Mouse (Mus musculus) embryonic facial prominence, embryonic 12.5 days (tissue): Measurements from ENCODE around the gene Pigo. TPM values are rescaled to one million over a fixed set of nuclear protein-coding genes. Genes with fewer than 3 reads are reported as not detected.
"Not testable (repeated sequence)": the region's sequence is repeated elsewhere in the genome, so short reads cannot be mapped to it uniquely, and the experiment has no call there.

Source experiments
- ATAC-seq: fragments of 200-750 bp; cut with Nextera tagmentation; 2 replicates; pipeline ENCODE4 v1.8.0; 2017; ENCODE audit not compliant: insufficient number of reproducible peaks, insufficient read depth, low FRiP score, low TSS enrichment
- H3K27ac ChIP-seq: fragments of 300-500 bp; sonication (generic); 2 replicates; pipeline ENCODE4 v1.5.1; 2016; ENCODE audit warnings: mild to moderate bottlenecking
- H3K27me3 ChIP-seq: fragments of 300-500 bp; sonication (generic); 2 replicates; pipeline ENCODE4 v1.6.1; 2016; ENCODE audit warnings: mild to moderate bottlenecking, moderate library complexity
- H3K36me3 ChIP-seq: fragments of 300-500 bp; sonication (generic); 2 replicates; pipeline ENCODE4 v1.6.1; 2016; ENCODE audit warnings: mild to moderate bottlenecking
- H3K4me1 ChIP-seq: fragments of 300-500 bp; sonication (generic); 2 replicates; pipeline ENCODE4 v1.6.1; 2016
- H3K4me2 ChIP-seq: fragments of 300-500 bp; sonication (generic); replicated peaks from 2 replicates; pipeline ENCODE4 v1.6.1; 2016; ENCODE audit warnings: mild to moderate bottlenecking, moderate library complexity
- H3K4me3 ChIP-seq: fragments of 300-500 bp; sonication (generic); 2 replicates; pipeline ENCODE4 v1.5.1; 2016; ENCODE audit warnings: mild to moderate bottlenecking
- H3K9ac ChIP-seq: fragments of 300-500 bp; sonication (generic); 2 replicates; pipeline ENCODE4 v1.6.1; 2016; ENCODE audit warnings: mild to moderate bottlenecking, moderate library complexity
- H3K9me3 ChIP-seq: fragments of 300-500 bp; sonication (generic); 2 replicates; pipeline ENCODE4 v1.6.1; 2016; ENCODE audit warnings: mild to moderate bottlenecking, moderate library complexity
- WGBS: fragments of 180-500 bp; shearing (Covaris S2); methylation state at CpG from one replicate; pipeline ENCODE4 v1.1.7; 2016; 5-methylcytosine and 5-hydroxymethylcytosine counted together
- polyA plus RNA-seq: library from polyadenylated mRNA; unstranded; fragments of >200 nt; fragmentation: Nextera tagmentation; extraction: Ambion mirVana; gene quantifications from 2 replicates; pipeline ENCODE4 v1.2.1, GENCODE M21; 2016

Pigo gene
- polyA plus RNA-seq, 1 experiment from 2014 or later: 26.5 TPM

DNA sequence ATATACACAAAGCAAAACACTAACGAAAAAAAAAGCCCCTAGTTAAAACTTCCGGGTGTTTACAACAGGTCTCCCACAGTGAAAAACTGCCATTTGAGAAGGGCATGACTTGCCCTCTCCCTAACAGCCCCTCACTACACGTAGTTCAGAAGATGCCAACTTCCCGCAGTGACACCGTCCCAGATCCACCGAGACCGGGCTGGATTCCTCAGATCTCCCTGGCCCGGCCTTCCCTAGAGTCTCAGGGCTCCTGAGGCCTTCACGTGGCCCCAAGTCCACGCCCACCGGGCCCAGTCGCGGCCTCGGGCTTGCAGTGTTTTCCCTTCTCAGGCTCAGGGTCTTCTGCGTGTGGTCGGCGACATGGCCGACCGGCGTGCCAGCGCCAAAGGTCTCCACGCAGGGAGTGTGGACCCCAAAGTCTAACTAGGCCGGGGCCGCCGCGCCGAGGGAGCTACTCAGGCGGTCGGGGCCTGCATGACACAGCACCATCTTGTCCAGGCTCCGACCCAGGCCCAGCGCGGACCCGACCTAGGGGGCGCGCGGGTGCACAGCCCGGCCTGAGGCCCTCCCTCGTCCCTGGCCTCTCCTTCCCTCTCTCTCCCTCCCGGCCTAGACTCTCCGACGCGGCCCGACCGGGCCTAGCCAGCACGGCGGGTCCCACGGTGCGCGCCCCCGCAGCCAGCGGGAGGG lies 26.0 kb downstream of the Pigo start:
- H3K4me3 ChIP-seq: peak overlapping the region; percentile 94
- peaks cover 16% of the 10 kb centered on the region for H3K4me1 ChIP-seq
- peak overlapping the region; percentile 89 for H3K4me2 ChIP-seq
- peak overlapping the region; percentile 98 for H3K9ac ChIP-seq
- peak overlapping the region; percentile 100 for H3K27ac ChIP-seq
- no peaks in the 10 kb centered on the region for H3K27me3 ChIP-seq
- peaks cover 21% of the 10 kb centered on the region for H3K36me3 ChIP-seq
- WGBS: under 1% methylated on average over 51 of the region's 51 CpGs
- no peaks in the 10 kb centered on the region for H3K9me3 ChIP-seq
- ATAC-seq: peak; percentile 75

DNA sequence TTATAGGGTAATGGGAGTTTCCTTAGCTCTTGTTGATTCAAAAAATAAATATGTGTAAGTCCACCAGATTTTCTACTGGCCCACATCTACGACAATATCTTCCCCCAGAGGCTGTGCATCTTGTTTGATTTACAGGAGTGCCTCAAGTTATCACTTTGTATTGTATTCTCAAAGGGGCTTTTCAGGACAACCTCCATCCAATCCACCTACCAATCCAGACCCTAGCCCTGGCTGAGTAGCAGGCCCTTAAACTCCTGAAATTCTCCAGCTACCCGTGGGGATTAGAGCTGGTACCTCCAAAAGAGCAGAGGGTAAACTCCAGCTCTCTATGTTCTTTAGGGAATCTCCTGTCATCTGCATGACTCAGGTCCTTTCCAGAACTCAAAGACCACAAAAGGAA lies 27.6 kb downstream of the Pigo start:
- peak overlapping the region; percentile 89 for H3K4me2 ChIP-seq
- H3K9me3 ChIP-seq: no peaks in the 10 kb centered on the region
- 63% methylated on average over 2 of the region's 2 CpGs for WGBS
- H3K4me3 ChIP-seq: peak overlapping the region; percentile 94; the same call in 1 of the 2 replicates
- ATAC-seq: no peak
- no peak overlapping the region for H3K27ac ChIP-seq
- peaks cover 16% of the 10 kb centered on the region for H3K4me1 ChIP-seq
- H3K36me3 ChIP-seq: peaks cover 34% of the 10 kb centered on the region
- H3K9ac ChIP-seq: 0 out of 2 replicates have a peak overlapping the region, but pooled peaks have one; percentile 98
- H3K27me3 ChIP-seq: no peaks in the 10 kb centered on the region

DNA sequence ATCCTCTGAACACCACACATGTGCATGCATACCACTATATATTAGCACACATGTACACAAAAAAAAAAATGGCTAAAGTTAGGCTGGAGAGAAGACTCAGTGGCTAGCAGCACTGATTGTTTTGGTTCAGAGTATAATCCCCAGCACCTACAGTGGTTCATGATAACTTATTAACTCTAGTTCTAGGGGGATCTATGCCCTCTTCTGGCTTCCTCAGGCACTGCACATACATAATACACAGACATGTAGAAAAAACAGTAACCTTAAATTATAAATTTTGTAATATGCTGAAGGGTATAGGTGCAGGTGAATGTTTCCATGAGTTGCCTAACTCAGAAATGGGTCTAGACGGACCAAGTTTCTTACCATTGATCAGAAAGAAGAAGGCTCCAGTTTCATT lies 37.3 kb downstream of the Pigo start:
- no peaks in the 10 kb centered on the region for H3K27me3 ChIP-seq
- no peaks in the 10 kb centered on the region for H3K4me1 ChIP-seq
- H3K4me3 ChIP-seq: no peak overlapping the region
- no peak overlapping the region for H3K27ac ChIP-seq
- H3K9ac ChIP-seq: no peak overlapping the region
- no peaks in the 10 kb centered on the region for H3K9me3 ChIP-seq
- peaks cover 93% of the 10 kb centered on the region for H3K36me3 ChIP-seq
- H3K4me2 ChIP-seq: no peak overlapping the region
- 60% methylated on average over 1 of the region's 1 CpGs for WGBS
- no peak for ATAC-seq

GRCm38 (mm10) chr4:42980467-42980866 lies 45.2 kb downstream of the Pigo start:
- ATAC-seq: 0 out of 2 replicates have a peak, but pooled peaks have one; percentile 41
- H3K9me3 ChIP-seq, H3K27ac ChIP-seq, H3K4me1 ChIP-seq, H3K4me3 ChIP-seq, H3K4me2 ChIP-seq, H3K9ac ChIP-seq, H3K27me3 ChIP-seq: not testable (repeated sequence)
- 91% methylated on average over 8 of the region's 8 CpGs for WGBS
- peaks cover 75% of the 10 kb centered on the region for H3K36me3 ChIP-seq

- peaks cover 53% of the 10 kb centered on the region for H3K36me3 ChIP-seq
- H3K4me1 ChIP-seq: no peaks in the 10 kb centered on the region
- H3K4me3 ChIP-seq: no peak overlapping the region
- H3K4me2 ChIP-seq: no peak overlapping the region
- no peak overlapping the region for H3K27ac ChIP-seq
- ATAC-seq: no peak
- 91% methylated on average over 4 of the region's 4 CpGs for WGBS
- no peaks in the 10 kb centered on the region for H3K9me3 ChIP-seq
- H3K27me3 ChIP-seq: no peaks in the 10 kb centered on the region
- H3K9ac ChIP-seq: no peak overlapping the region
Observed at GRCm38 (mm10) chr4:42978062-42978461, 47.6 kb downstream of the Pigo start.

- Histone ChIP-seq H3K36me3 (peaks cover 21% of the 10 kb centered on the region), H3K27ac (no peak overlapping the region), H3K4me2 (no peak overlapping the region), H3K27me3 (no peaks in the 10 kb centered on the region), H3K9ac (no peak overlapping the region), H3K4me1 (no peaks in the 10 kb centered on the region), H3K9me3 (no peaks in the 10 kb centered on the region), H3K4me3 (no peak overlapping the region)
- 81% methylated on average over 5 of the region's 5 CpGs for WGBS
- no peak for ATAC-seq
Observed at GRCm38 (mm10) chr4:42973868-42974267, 51.8 kb downstream of the Pigo start.

- Histone ChIP-seq H3K4me3 (no peak overlapping the region), H3K36me3 (peaks cover 15% of the 10 kb centered on the region), H3K9ac (no peak overlapping the region), H3K4me2 (no peak overlapping the region), H3K4me1 (no peaks in the 10 kb centered on the region), H3K9me3 (no peaks in the 10 kb centered on the region), H3K27me3 (no peaks in the 10 kb centered on the region), H3K27ac (no peak overlapping the region)
- WGBS: 83% methylated on average over 4 of the region's 4 CpGs
- ATAC-seq: no peak
Observed at GRCm38 (mm10) chr4:42972952-42973351, 52.7 kb downstream of the Pigo start.

DNA sequence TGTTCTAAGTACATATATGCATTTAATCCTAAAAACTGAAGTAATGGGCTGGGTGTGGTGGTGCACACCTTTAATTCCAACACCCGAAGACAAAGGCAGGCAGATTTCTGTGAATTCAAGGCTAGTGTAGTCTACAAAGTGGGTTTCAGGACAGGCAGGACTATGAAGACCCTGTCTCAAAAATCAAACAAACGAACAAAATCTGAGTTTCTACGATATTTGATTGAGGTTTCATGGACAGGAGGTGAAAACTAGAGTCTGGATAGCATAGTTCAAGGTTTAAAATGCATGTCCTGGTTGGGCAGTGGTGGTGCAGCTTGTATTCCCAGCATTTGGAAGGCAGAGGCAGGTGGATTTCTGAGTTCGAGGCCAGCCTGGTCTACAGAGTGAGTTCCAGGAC lies 56.3 kb downstream of the Pigo start, which contains the start of gene 1700022I11Rik:
TSS of gene 1700022I11Rik (plus strand) at position 301 of the 400 bp plus-strand sequence.
- ATAC-seq: no peak
- no peak within 1 kb of the TSS for H3K27ac ChIP-seq
- no peaks in the 10 kb centered on the region for H3K4me1 ChIP-seq
- no peaks in the 10 kb centered on the region for H3K27me3 ChIP-seq
- no peak within 1 kb of the TSS for H3K9ac ChIP-seq
- H3K9me3 ChIP-seq: no peaks in the 10 kb centered on the region
- no peak within 1 kb of the TSS for H3K4me3 ChIP-seq
- H3K36me3 ChIP-seq: no peaks in the 10 kb centered on the region
- no peak within 1 kb of the TSS for H3K4me2 ChIP-seq
- 82% methylated on average over 4 of the region's 4 CpGs for WGBS

Other genes starting within 250 kb of the Pigo start
- gene Fam205a1, start 171.9 kb downstream of the Pigo start, polyA plus RNA-seq: 0.06 and 0.08 TPM in 2 replicates
- gene Gm12394, start 169.0 kb downstream of the Pigo start, polyA plus RNA-seq: 0.48 and 0.49 TPM in 2 replicates
- 0.74 and 1.6 TPM in 2 replicates for gene Fam205c, start 151.6 kb downstream of the Pigo start, polyA plus RNA-seq
- 2.4 and 2.5 TPM in 2 replicates for gene Phf24, start 109.2 kb downstream of the Pigo start, polyA plus RNA-seq
- gene Dnajb5, start 76.0 kb downstream of the Pigo start, polyA plus RNA-seq: 8.0 and 10.4 TPM in 2 replicates
- 0.56 and 0.70 TPM in 2 replicates for gene 1700022I11Rik, start 56.2 kb downstream of the Pigo start, polyA plus RNA-seq
- 640 and 642 TPM in 2 replicates for gene Vcp, start 25.3 kb downstream of the Pigo start, polyA plus RNA-seq
- 20.4 and 20.8 TPM in 2 replicates for gene Fancg, start 15.3 kb downstream of the Pigo start, polyA plus RNA-seq
- gene Stoml2, start 5.9 kb upstream of the Pigo start, polyA plus RNA-seq: 333 and 352 TPM in 2 replicates
- 20.4 and 22.9 TPM in 2 replicates for gene Fam214b, start 20.4 kb upstream of the Pigo start, polyA plus RNA-seq
- gene Unc13b, start 33.1 kb upstream of the Pigo start, polyA plus RNA-seq: 7.8 and 9.1 TPM in 2 replicates
- 0.32 and 0.56 TPM in 2 replicates for gene Atp8b5, start 241.3 kb upstream of the Pigo start, polyA plus RNA-seq